Mouse (Mus musculus) induced T-regulatory cell, adult 2 months (primary cell): ENCODE results near the gene Nufip1.

Experiments used
- DNase-seq: peaks from one replicate; pipeline ENCODE4 v3.0.0-alpha.2; 2012; ENCODE audit warnings: low read depth

Nufip1 gene

GRCm38 (mm10) chr14:76110396-76111221 is at the start of gene Nufip1, which contains the start of gene Gpalpp1:
Gene Nufip1 (plus strand): TSS chr14:76110891.
Gene Gpalpp1 (minus strand): TSS chr14:76110760.
- peak; percentile 97 for DNase-seq

GRCm38 (mm10) chr14:76067237-76067636 is 43.5 kb upstream of the Nufip1 start:
- no peak for DNase-seq

GRCm38 (mm10) chr14:76068296-76068695 is 42.4 kb upstream of the Nufip1 start:
- no peak for DNase-seq

- DNase-seq: no peak
Measured at GRCm38 (mm10) chr14:76069296-76069695, 41.4 kb upstream of the Nufip1 start.

GRCm38 (mm10) chr14:76072626-76073025 is 38.1 kb upstream of the Nufip1 start:
- DNase-seq: no peak

- DNase-seq: no peak
Measured at GRCm38 (mm10) chr14:76074206-76074605, 36.5 kb upstream of the Nufip1 start.

- no peak for DNase-seq
Measured at GRCm38 (mm10) chr14:76075721-76076120, 35.0 kb upstream of the Nufip1 start.

- no peak for DNase-seq
Measured at GRCm38 (mm10) chr14:76076602-76077001, 34.1 kb upstream of the Nufip1 start.

GRCm38 (mm10) chr14:76077088-76077491 is 33.6 kb upstream of the Nufip1 start:
- peak; percentile 43 for DNase-seq

- no peak for DNase-seq
Measured at GRCm38 (mm10) chr14:76081451-76081850, 29.2 kb upstream of the Nufip1 start.

- DNase-seq: peak; percentile 39
Measured at GRCm38 (mm10) chr14:76082086-76082636, 28.5 kb upstream of the Nufip1 start.

GRCm38 (mm10) chr14:76084188-76084587 is 26.5 kb upstream of the Nufip1 start:
- DNase-seq: peak; percentile 8

- DNase-seq: no peak
Measured at GRCm38 (mm10) chr14:76097244-76097643, 13.4 kb upstream of the Nufip1 start.

- no peak for DNase-seq
Measured at GRCm38 (mm10) chr14:76097815-76098214, 12.9 kb upstream of the Nufip1 start.

GRCm38 (mm10) chr14:76099543-76099942 is 11.1 kb upstream of the Nufip1 start:
- no peak for DNase-seq

GRCm38 (mm10) chr14:76115744-76116143 is 5.1 kb downstream of the Nufip1 start:
- no peak for DNase-seq

GRCm38 (mm10) chr14:76118963-76119362 is 8.3 kb downstream of the Nufip1 start:
- peak; percentile 64 for DNase-seq

- no peak for DNase-seq
Measured at GRCm38 (mm10) chr14:76120472-76120871, 9.8 kb downstream of the Nufip1 start.

GRCm38 (mm10) chr14:76121901-76122662 is 11.4 kb downstream of the Nufip1 start:
- peak; percentile 55 for DNase-seq

GRCm38 (mm10) chr14:76122663-76123058 is 12.0 kb downstream of the Nufip1 start:
- DNase-seq: no peak

GRCm38 (mm10) chr14:76127311-76127710 is 16.6 kb downstream of the Nufip1 start:
- no peak for DNase-seq

GRCm38 (mm10) chr14:76128174-76128573 is 17.5 kb downstream of the Nufip1 start:
- no peak for DNase-seq

- no peak for DNase-seq
Measured at GRCm38 (mm10) chr14:76134975-76135374, 24.3 kb downstream of the Nufip1 start.
